Mouse (Mus musculus) heart, adult 8-10 months (tissue): ENCODE measurements around the gene Fmn2. TPM values are rescaled to one million over a fixed set of nuclear protein-coding genes. Genes with fewer than 3 reads are reported as not detected.

Source experiments
- DNase-seq: peaks from one replicate; pipeline ENCODE4 v3.0.0; 2022; ENCODE audit warnings: low spot score
- total RNA-seq, 4 experiments: library from RNA; stranded (reverse); gene quantifications; 2 replicates each; pipeline ENCODE4 v1.2.4; 2022

Gene Fmn2
- 1 to 10 TPM in 1 of 4 experiments, under 1 TPM in 3; 0.12 to 1.0 (median 0.18) TPM for total RNA-seq

- DNase-seq: no peak
Observed at GRCm38 (mm10) chr1:174501661-174502030, at the start of gene Fmn2. TSS of gene Fmn2 (plus strand) at chr1:174501825.

- DNase-seq: no peak
Observed at GRCm38 (mm10) chr1:174455100-174455499, 46.5 kb upstream of the Fmn2 start.

- no peak for DNase-seq
Observed at GRCm38 (mm10) chr1:174465385-174465784, 36.2 kb upstream of the Fmn2 start.

- no peak for DNase-seq
Observed at GRCm38 (mm10) chr1:174466240-174466639, 35.4 kb upstream of the Fmn2 start.

- DNase-seq: no peak
Observed at GRCm38 (mm10) chr1:174469736-174470135, 31.9 kb upstream of the Fmn2 start.

GRCm38 (mm10) chr1:174482567-174482966, 19.1 kb upstream of the Fmn2 start:
- DNase-seq: no peak

GRCm38 (mm10) chr1:174500064-174500463, 1.6 kb upstream of the Fmn2 start:
- DNase-seq: no peak

GRCm38 (mm10) chr1:174501011-174501410, 614 bp upstream of the Fmn2 start:
- DNase-seq: no peak

- DNase-seq: no peak
Observed at GRCm38 (mm10) chr1:174502031-174502845, 613 bp downstream of the Fmn2 start.

- DNase-seq: no peak
Observed at GRCm38 (mm10) chr1:174502846-174503745, 1.5 kb downstream of the Fmn2 start.

- no peak for DNase-seq
Observed at GRCm38 (mm10) chr1:174508571-174509110, 7.0 kb downstream of the Fmn2 start.

GRCm38 (mm10) chr1:174513419-174513818, 11.8 kb downstream of the Fmn2 start:
- DNase-seq: no peak

GRCm38 (mm10) chr1:174521976-174522770, 20.5 kb downstream of the Fmn2 start:
- DNase-seq: no peak

- no peak for DNase-seq
Observed at GRCm38 (mm10) chr1:174522809-174523511, 21.3 kb downstream of the Fmn2 start.

GRCm38 (mm10) chr1:174523512-174523828, 21.8 kb downstream of the Fmn2 start:
- DNase-seq: no peak

- no peak for DNase-seq
Observed at GRCm38 (mm10) chr1:174536742-174537453, 35.3 kb downstream of the Fmn2 start.

GRCm38 (mm10) chr1:174537491-174537890, 35.9 kb downstream of the Fmn2 start:
- DNase-seq: no peak

- no peak for DNase-seq
Observed at GRCm38 (mm10) chr1:174548291-174548690, 46.7 kb downstream of the Fmn2 start.

GRCm38 (mm10) chr1:174553272-174554007, 51.8 kb downstream of the Fmn2 start:
- peak; percentile 12 for DNase-seq

GRCm38 (mm10) chr1:174555412-174555811, 53.8 kb downstream of the Fmn2 start:
- DNase-seq: no peak
